Mouse (Mus musculus) forebrain, embryonic 12.5 days (tissue): Measurements from ENCODE around the gene Krt23. TPM values are rescaled to one million over a fixed set of nuclear protein-coding genes. Genes with fewer than 3 reads are reported as not detected.

Source experiments
- ATAC-seq: fragments of 200-750 bp; cut with Nextera tagmentation; 2 replicates; pipeline ENCODE4 v1.8.0; 2017; ENCODE audit warnings: moderate TSS enrichment; ENCODE audit not compliant: low FRiP score
- H3K27ac ChIP-seq: fragments of 300-500 bp; sonication (generic); 2 replicates; pipeline ENCODE4 v1.5.1; 2016; ENCODE audit warnings: mild to moderate bottlenecking
- H3K27me3 ChIP-seq: fragments of 300-500 bp; sonication (generic); 2 replicates; pipeline ENCODE4 v1.6.1; 2016; ENCODE audit warnings: mild to moderate bottlenecking
- H3K36me3 ChIP-seq: fragments of 300-500 bp; sonication (generic); replicated peaks from 2 replicates; pipeline ENCODE4 v1.6.1; 2016; ENCODE audit warnings: mild to moderate bottlenecking
- H3K4me1 ChIP-seq: fragments of 300-500 bp; sonication (generic); 2 replicates; pipeline ENCODE4 v1.6.1; 2016
- H3K4me2 ChIP-seq: fragments of 300-500 bp; sonication (generic); 2 replicates; pipeline ENCODE4 v1.6.1; 2016; ENCODE audit warnings: mild to moderate bottlenecking, moderate library complexity
- H3K4me3 ChIP-seq: fragments of 300-500 bp; sonication (generic); replicated peaks from 2 replicates; pipeline ENCODE4 v1.5.1; 2016; ENCODE audit warnings: mild to moderate bottlenecking
- H3K9ac ChIP-seq: fragments of 300-500 bp; sonication (generic); 2 replicates; pipeline ENCODE4 v1.6.1; 2016; ENCODE audit warnings: mild to moderate bottlenecking
- H3K9me3 ChIP-seq: fragments of 300-500 bp; sonication (generic); 2 replicates; pipeline ENCODE4 v1.6.1; 2016
- WGBS: fragments of 180-500 bp; shearing (Covaris S2); methylation state at CpG from one replicate; pipeline ENCODE4 v1.1.7; 2016; 5-methylcytosine and 5-hydroxymethylcytosine counted together
- polyA plus RNA-seq: library from polyadenylated mRNA; unstranded; fragments of >200 nt; fragmentation: Nextera tagmentation; extraction: Ambion mirVana; gene quantifications from 2 replicates; pipeline ENCODE4 v1.2.1, GENCODE M21; 2016

Krt23 gene
- polyA plus RNA-seq, 1 experiment from 2014 or later: 0.75 TPM

GRCm38 (mm10) chr11:99473433-99473832 lies 19.5 kb downstream of the Krt23 start:
- Histone ChIP-seq H3K4me3 (no peak overlapping the region), H3K27me3 (no peaks in the 10 kb centered on the region), H3K4me1 (no peaks in the 10 kb centered on the region), H3K4me2 (no peak overlapping the region), H3K9ac (no peak overlapping the region), H3K36me3 (no peaks in the 10 kb centered on the region), H3K27ac (no peak overlapping the region), H3K9me3 (no peaks in the 10 kb centered on the region)
- no peak for ATAC-seq
- WGBS: 75% methylated on average over 6 of the region's 6 CpGs

DNA sequence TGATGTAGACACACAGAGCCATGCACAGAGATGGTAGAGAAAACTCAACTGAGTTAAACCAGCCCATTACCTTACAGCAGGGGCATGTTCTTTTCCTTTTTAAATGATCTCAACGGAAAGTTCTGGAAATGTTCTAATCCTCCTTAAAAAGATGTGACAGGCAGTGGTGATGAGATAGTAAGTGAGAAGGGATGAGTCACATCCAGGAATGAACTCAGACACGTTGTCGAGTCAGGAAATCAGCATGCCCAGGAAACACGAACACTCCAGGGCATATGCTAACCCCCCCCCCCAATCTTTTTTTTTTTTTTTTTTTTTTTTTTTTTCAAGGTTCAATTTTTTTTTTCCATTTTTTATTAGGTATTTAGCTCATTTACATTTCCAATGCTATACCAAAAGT lies 20.5 kb downstream of the Krt23 start:
- no peak overlapping the region for H3K4me2 ChIP-seq
- ATAC-seq: no peak
- H3K36me3 ChIP-seq: no peaks in the 10 kb centered on the region
- 91% methylated on average over 4 of the region's 4 CpGs for WGBS
- H3K9me3 ChIP-seq: no peaks in the 10 kb centered on the region
- H3K4me1 ChIP-seq: no peaks in the 10 kb centered on the region
- H3K4me3 ChIP-seq: no peak overlapping the region
- H3K27me3 ChIP-seq: no peaks in the 10 kb centered on the region
- H3K9ac ChIP-seq: no peak overlapping the region
- no peak overlapping the region for H3K27ac ChIP-seq

DNA sequence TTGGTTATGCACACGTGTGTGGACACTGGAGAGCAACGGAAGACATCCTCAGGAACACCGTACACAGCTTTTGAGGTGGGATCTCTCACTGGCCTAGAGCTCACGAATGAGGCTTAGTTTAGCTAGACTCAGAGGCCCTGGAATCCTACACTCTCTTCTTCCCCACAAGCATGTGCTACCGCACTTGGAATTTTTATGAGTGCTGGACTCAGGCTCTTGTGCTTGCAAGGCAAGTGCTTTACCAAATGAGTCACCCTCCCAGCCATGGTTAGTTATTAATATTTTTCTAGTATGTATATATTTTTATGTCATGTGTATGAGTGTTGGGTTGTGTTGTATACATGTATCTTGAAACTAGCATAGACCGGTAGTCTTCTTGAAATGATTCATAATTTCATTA lies 21.0 kb downstream of the Krt23 start:
- no peak overlapping the region for H3K27ac ChIP-seq
- H3K27me3 ChIP-seq: no peaks in the 10 kb centered on the region
- no peaks in the 10 kb centered on the region for H3K36me3 ChIP-seq
- no peak for ATAC-seq
- H3K9me3 ChIP-seq: no peaks in the 10 kb centered on the region
- 93% methylated on average over 6 of the region's 6 CpGs for WGBS
- H3K4me1 ChIP-seq: no peaks in the 10 kb centered on the region
- H3K4me2 ChIP-seq: no peak overlapping the region
- H3K4me3 ChIP-seq: no peak overlapping the region
- no peak overlapping the region for H3K9ac ChIP-seq

- no peaks in the 10 kb centered on the region for H3K36me3 ChIP-seq
- WGBS: 92% methylated on average over 4 of the region's 4 CpGs
- ATAC-seq: no peak
- no peak overlapping the region for H3K4me3 ChIP-seq
- no peak overlapping the region for H3K27ac ChIP-seq
- H3K4me2 ChIP-seq: no peak overlapping the region
- no peaks in the 10 kb centered on the region for H3K9me3 ChIP-seq
- H3K27me3 ChIP-seq: no peaks in the 10 kb centered on the region
- no peak overlapping the region for H3K9ac ChIP-seq
- H3K4me1 ChIP-seq: no peaks in the 10 kb centered on the region
These were observed 23.7 kb downstream of the Krt23 start for GRCm38 (mm10) chr11:99469228-99469627.

DNA sequence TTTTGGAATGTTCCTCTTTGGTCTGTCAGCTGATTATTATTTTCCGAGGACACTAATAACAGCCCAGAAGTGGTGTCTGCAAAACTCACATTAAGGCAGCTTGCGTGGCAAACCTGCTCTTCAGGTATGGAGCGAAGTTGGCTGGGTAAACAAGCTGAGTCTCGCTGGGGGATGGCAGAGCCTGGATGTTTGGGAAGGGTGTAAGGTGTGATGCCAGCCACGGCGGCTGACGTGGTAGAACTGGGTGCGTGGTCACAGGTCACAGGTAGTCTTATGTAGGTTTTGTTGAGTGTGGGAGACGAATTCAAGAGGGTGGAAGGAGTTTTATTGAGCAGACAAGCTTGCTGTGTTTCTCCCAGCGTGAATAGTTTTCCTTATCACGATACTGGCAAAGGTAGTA lies 24.4 kb downstream of the Krt23 start:
- H3K4me3 ChIP-seq: no peak overlapping the region
- no peak overlapping the region for H3K27ac ChIP-seq
- no peak overlapping the region for H3K4me2 ChIP-seq
- 85% methylated on average over 11 of the region's 11 CpGs for WGBS
- no peaks in the 10 kb centered on the region for H3K27me3 ChIP-seq
- H3K36me3 ChIP-seq: no peaks in the 10 kb centered on the region
- no peaks in the 10 kb centered on the region for H3K4me1 ChIP-seq
- H3K9me3 ChIP-seq: no peaks in the 10 kb centered on the region
- H3K9ac ChIP-seq: no peak overlapping the region
- ATAC-seq: no peak

- Histone ChIP-seq H3K36me3 (no peaks in the 10 kb centered on the region), H3K27ac (no peak overlapping the region), H3K4me2 (no peak overlapping the region), H3K9me3 (no peaks in the 10 kb centered on the region), H3K9ac (no peak overlapping the region), H3K4me3 (no peak overlapping the region), H3K27me3 (no peaks in the 10 kb centered on the region), H3K4me1 (no peaks in the 10 kb centered on the region)
- 57% methylated on average over 7 of the region's 7 CpGs for WGBS
- no peak for ATAC-seq
These were observed 26.6 kb downstream of the Krt23 start for GRCm38 (mm10) chr11:99466316-99466715.

GRCm38 (mm10) chr11:99464836-99465235 lies 28.1 kb downstream of the Krt23 start:
- ATAC-seq: no peak
- Histone ChIP-seq H3K27ac (no peak overlapping the region), H3K4me1 (no peaks in the 10 kb centered on the region), H3K9me3 (no peaks in the 10 kb centered on the region), H3K36me3 (no peaks in the 10 kb centered on the region), H3K4me3 (no peak overlapping the region), H3K9ac (no peak overlapping the region), H3K4me2 (no peak overlapping the region), H3K27me3 (no peaks in the 10 kb centered on the region)
- WGBS: 7% methylated on average over 5 of the region's 5 CpGs

- Histone ChIP-seq H3K27me3 (no peaks in the 10 kb centered on the region), H3K4me2 (no peak overlapping the region), H3K4me3 (no peak overlapping the region), H3K27ac (no peak overlapping the region), H3K9ac (no peak overlapping the region), H3K36me3 (no peaks in the 10 kb centered on the region), H3K4me1 (no peaks in the 10 kb centered on the region), H3K9me3 (no peaks in the 10 kb centered on the region)
- 13% methylated on average over 8 of the region's 8 CpGs for WGBS
- no peak for ATAC-seq
These were observed 29.8 kb downstream of the Krt23 start for GRCm38 (mm10) chr11:99463155-99463554.

DNA sequence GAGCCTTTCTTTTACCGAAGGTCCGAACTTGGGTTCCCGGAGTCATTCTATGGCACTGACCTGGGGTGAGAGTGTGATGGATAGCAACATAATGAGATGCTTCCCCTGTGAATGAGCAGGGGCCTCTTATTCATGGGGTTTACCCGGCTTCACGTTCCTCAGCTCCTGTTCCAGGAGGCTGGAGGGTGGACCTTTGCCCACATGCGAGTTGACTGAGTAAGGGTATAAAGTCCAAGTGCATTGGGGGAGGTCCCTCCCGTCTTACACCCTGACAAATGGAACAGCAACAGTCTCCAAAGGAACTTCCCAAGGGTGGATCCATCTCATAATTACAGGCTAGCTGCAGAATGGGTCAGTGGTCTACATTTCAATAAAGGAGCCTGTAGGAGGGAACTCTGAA lies 31.2 kb downstream of the Krt23 start:
- ATAC-seq: no peak
- Histone ChIP-seq H3K9me3 (no peaks in the 10 kb centered on the region), H3K27me3 (no peaks in the 10 kb centered on the region), H3K4me2 (no peak overlapping the region), H3K4me1 (no peaks in the 10 kb centered on the region), H3K4me3 (no peak overlapping the region), H3K27ac (no peak overlapping the region), H3K36me3 (no peaks in the 10 kb centered on the region), H3K9ac (no peak overlapping the region)
- WGBS: 69% methylated on average over 7 of the region's 7 CpGs

GRCm38 (mm10) chr11:99458887-99459286 lies 34.0 kb downstream of the Krt23 start:
- no peak for ATAC-seq
- Histone ChIP-seq H3K27me3 (no peaks in the 10 kb centered on the region), H3K9me3 (no peaks in the 10 kb centered on the region), H3K4me2 (no peak overlapping the region), H3K36me3 (no peaks in the 10 kb centered on the region), H3K4me3 (no peak overlapping the region), H3K9ac (no peak overlapping the region), H3K27ac (no peak overlapping the region), H3K4me1 (no peaks in the 10 kb centered on the region)
- 76% methylated on average over 7 of the region's 7 CpGs for WGBS

- H3K9me3 ChIP-seq: no peaks in the 10 kb centered on the region
- no peaks in the 10 kb centered on the region for H3K36me3 ChIP-seq
- no peak overlapping the region for H3K27ac ChIP-seq
- ATAC-seq: no peak
- H3K4me3 ChIP-seq: no peak overlapping the region
- H3K27me3 ChIP-seq: no peaks in the 10 kb centered on the region
- WGBS: 74% methylated on average over 10 of the region's 10 CpGs
- no peak overlapping the region for H3K4me2 ChIP-seq
- no peak overlapping the region for H3K9ac ChIP-seq
- H3K4me1 ChIP-seq: no peaks in the 10 kb centered on the region
These were observed 38.2 kb downstream of the Krt23 start for GRCm38 (mm10) chr11:99454759-99455158.

GRCm38 (mm10) chr11:99454044-99454443 lies 38.9 kb downstream of the Krt23 start:
- Histone ChIP-seq H3K4me2 (no peak overlapping the region), H3K4me1 (no peaks in the 10 kb centered on the region), H3K9ac (no peak overlapping the region), H3K4me3 (no peak overlapping the region), H3K36me3 (no peaks in the 10 kb centered on the region), H3K27ac (no peak overlapping the region), H3K9me3 (no peaks in the 10 kb centered on the region), H3K27me3 (no peaks in the 10 kb centered on the region)
- ATAC-seq: no peak
- 91% methylated on average over 4 of the region's 4 CpGs for WGBS

DNA sequence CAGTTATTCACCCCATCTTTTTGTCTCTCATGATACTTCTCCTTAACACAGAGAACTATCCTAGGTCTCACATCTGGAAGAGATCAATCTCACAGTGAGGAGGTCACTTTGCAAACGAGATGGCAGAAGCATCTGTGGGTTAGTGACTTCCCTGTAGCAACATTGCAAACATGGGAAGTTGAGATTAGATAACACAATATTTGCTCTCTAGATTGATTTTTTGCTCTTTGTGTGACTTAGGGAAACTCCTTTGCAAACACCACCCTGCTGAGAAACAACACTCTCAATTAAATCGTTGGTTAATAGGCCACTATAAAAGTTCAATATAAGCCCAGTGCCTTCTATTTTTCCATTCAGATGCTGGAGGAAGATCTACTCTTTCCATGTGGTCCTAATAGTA lies 44.2 kb downstream of the Krt23 start:
- no peak for ATAC-seq
- Histone ChIP-seq H3K9me3 (no peaks in the 10 kb centered on the region), H3K4me2 (no peak overlapping the region), H3K27ac (no peak overlapping the region), H3K36me3 (no peaks in the 10 kb centered on the region), H3K27me3 (no peaks in the 10 kb centered on the region), H3K9ac (no peak overlapping the region), H3K4me1 (no peaks in the 10 kb centered on the region), H3K4me3 (no peak overlapping the region)
- WGBS: 82% methylated on average over 2 of the region's 2 CpGs

DNA sequence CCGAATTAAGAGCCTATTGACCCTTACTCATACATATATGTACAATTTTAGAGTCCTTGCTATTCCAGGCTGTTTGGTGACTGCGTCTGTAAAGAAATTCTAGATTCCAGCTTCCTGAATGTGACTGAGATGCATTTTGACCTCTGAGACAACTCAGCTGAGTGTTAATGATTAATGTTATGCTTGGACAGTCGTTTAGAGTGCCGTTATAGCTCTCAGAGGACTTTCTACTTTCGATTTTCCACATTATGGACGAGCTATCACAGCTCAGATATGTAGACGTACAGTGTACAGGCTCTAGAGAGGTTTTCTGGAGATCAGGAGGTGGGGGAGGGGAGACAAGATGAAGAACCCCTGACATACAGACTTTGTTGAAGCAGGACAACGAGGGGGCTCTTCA lies 51.7 kb downstream of the Krt23 start:
- no peaks in the 10 kb centered on the region for H3K36me3 ChIP-seq
- no peak overlapping the region for H3K4me3 ChIP-seq
- H3K27ac ChIP-seq: no peak overlapping the region
- no peak overlapping the region for H3K4me2 ChIP-seq
- no peaks in the 10 kb centered on the region for H3K27me3 ChIP-seq
- ATAC-seq: no peak
- WGBS: 79% methylated on average over 8 of the region's 8 CpGs
- no peaks in the 10 kb centered on the region for H3K4me1 ChIP-seq
- no peaks in the 10 kb centered on the region for H3K9me3 ChIP-seq
- no peak overlapping the region for H3K9ac ChIP-seq
